Mouse (Mus musculus) bone marrow macrophage, adult 2 months (primary cell): ENCODE measurements around the gene Picalm.

Experiments
- CTCF ChIP-seq: IDR thresholded peaks from 2 replicates; pipeline ENCODE4 v1.5.1; 2012; ENCODE audit warnings: low read depth, mild to moderate bottlenecking, low read length, moderate library complexity
- POLR2A ChIP-seq: IDR thresholded peaks from 2 replicates; pipeline ENCODE4 v1.6.1; 2012; ENCODE audit warnings: mild to moderate bottlenecking, low read depth, low read length, borderline replicate concordance

DNA sequence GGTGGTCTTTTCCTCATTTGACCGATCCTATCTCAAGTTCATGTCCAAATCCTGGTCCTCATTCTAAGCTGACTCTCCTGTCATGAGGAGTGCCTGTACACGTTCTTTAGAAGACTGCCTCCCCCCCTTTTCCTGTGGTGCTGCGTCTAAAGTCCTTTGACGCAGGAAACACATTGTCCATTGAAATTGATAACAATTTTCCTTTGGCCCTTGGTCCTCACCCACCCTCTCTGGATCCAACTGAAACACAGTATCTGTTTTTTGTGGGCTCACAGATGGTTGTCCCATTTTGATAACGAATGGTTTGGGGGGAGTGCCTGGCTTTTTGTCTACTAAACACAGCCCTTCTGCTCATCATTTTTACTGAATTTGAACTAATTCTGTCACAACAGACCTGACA lies 113.6 kb downstream of the Picalm start:
- TF ChIP-seq CTCF (no peak), POLR2A (no peak)
